Mouse (Mus musculus) cortical plate, adult 2 months (tissue): ENCODE data around the gene Cdr2.

Source experiments
- CTCF ChIP-seq: fragments of 200-500 bp; IDR thresholded peaks from 2 replicates; pipeline ENCODE4 v1.5.1; 2011; ENCODE audit warnings: mild to moderate bottlenecking, control low read depth, low read length; ENCODE audit not compliant: insufficient read depth; ENCODE audit errors: extremely low read depth
- POLR2A ChIP-seq: fragments of 200-500 bp; IDR thresholded peaks from 2 replicates; pipeline ENCODE4 v1.6.1; 2011; ENCODE audit warnings: mild to moderate bottlenecking, low read length, control low read depth; ENCODE audit not compliant: insufficient read depth; ENCODE audit errors: extremely low read depth

DNA sequence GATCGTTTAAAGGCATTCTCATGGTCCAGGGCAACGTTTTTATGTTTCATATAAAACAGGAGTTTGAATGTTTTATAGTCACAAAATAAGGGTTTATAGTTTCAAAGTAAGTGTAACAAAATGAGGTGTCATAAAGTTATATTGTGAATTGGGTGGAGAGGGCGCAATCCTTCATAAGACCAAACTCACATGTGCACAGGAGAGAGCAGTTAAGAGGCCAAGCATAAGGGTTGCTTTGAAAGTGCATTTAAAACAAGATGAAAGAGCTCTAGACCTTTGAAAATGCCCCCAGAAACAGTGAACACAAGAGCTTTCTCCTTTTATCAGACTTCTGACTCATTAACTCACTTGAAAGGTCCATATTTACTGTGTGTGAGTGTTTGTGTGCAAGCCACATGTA lies 44.2 kb upstream of the Cdr2 start:
- TF ChIP-seq POLR2A (no peak), CTCF (no peak)
